Comparison of ENCODE assay signal across 9 mouse cellular contexts in genomic region chr4:144765722-144766121, GRCm38 (mm10). TPM values are rescaled to one million over a fixed set of nuclear protein-coding genes. Genes with fewer than 3 reads are reported as not detected.
A peak's percentile ranks its signal among the peaks of the same experiment; 100 is the strongest.
DNase-seq lines count a peak whose midpoint lies in the region; TF ChIP-seq lines count a peak whose summit lies in the region.
"Had no signal": no experiment of that assay in that cellular context is flagged by ENCODE, and none has a peak within 500 bp of the region (broad histone marks: within the 10 kb centered on the region; RNA-seq: fewer than 3 reads in every experiment).

No protein-coding gene starts in this region.

- TF ChIP-seq POLR2A in heart, adult 2 months (IDR thresholded peaks at IDR 0.05; ENCODE audit: insufficient read depth, low read depth, low read length) = no peak
- no peak for TF ChIP-seq POLR2A in brain, embryonic 14.5 days (IDR thresholded peaks at IDR 0.05; ENCODE audit: borderline replicate concordance, extremely low read depth, insufficient read depth, insufficient read length, poor library complexity, severe bottlenecking)

- no peaks in the 10 kb centered on the region for H3K36me3 ChIP-seq in heart, adult 2 months (ENCODE audit: control insufficient read depth, insufficient read depth, low read length)
- H3K36me3 ChIP-seq in midbrain, embryonic 10.5 days = no peaks in the 10 kb centered on the region

- peaks cover 3% of the 10 kb centered on the region; the same call in 1 of the 2 replicates for H3K9me3 ChIP-seq in midbrain, embryonic 10.5 days (replicated peaks)

- no peaks in the 10 kb centered on the region for H3K27me3 ChIP-seq in heart, adult 2 months (ENCODE audit: control insufficient read depth, insufficient read depth, low read length)
- no peaks in the 10 kb centered on the region for H3K27me3 ChIP-seq in midbrain, embryonic 10.5 days (ENCODE audit: low read depth, poor library complexity, severe bottlenecking)

- H3K4me1 ChIP-seq in heart, adult 2 months (ENCODE audit: control insufficient read depth, insufficient read depth, low read length) = no peaks in the 10 kb centered on the region
- no peaks in the 10 kb centered on the region for H3K4me1 ChIP-seq in midbrain, embryonic 10.5 days

- WGBS in heart, adult 2 months = 25% methylated on average over 2 of the region's 2 CpGs
- 48% methylated on average over 2 of the region's 2 CpGs for WGBS in midbrain, embryonic 10.5 days

- peak; percentile 81 for TF ChIP-seq CTCF in heart, adult 2 months (IDR thresholded peaks at IDR 0.05)
- TF ChIP-seq CTCF in brain, embryonic 14.5 days (IDR thresholded peaks at IDR 0.05; ENCODE audit: borderline replicate concordance, extremely low read depth, insufficient read depth, insufficient read length) = peak; percentile 31; the same call in 1 of the 2 replicates

- no peak overlapping the region for H3K4me3 ChIP-seq in heart, adult 2 months
- no peak overlapping the region for H3K4me3 ChIP-seq in midbrain, embryonic 10.5 days

- H3K27ac ChIP-seq in heart, adult 2 months = no peak overlapping the region
- no peak overlapping the region for H3K27ac ChIP-seq in midbrain, embryonic 10.5 days (replicated peaks)

- H3K79me2 ChIP-seq in heart, adult 2 months (replicated peaks; ENCODE audit: control insufficient read depth, insufficient read depth, low read length) = no peaks in the 10 kb centered on the region

- intact Hi-C loops in heart, adult 2 months (cut with DNase I) = loop anchor here (5.0 to 10.0 kb wide), 4 partner anchors 107 to 529 kb away; no protein-coding TSS in a partner anchor
- intact Hi-C loops in heart, postnatal 25 days (cut with DNase I) = loop anchor here (5.0 to 10.0 kb wide), 5 partner anchors 107 to 532 kb away; no protein-coding TSS in a partner anchor

- H3K9ac ChIP-seq in heart, adult 2 months (ENCODE audit: low read depth, low read length) = no peak overlapping the region

- peak; percentile 13 to 27 for DNase-seq in heart, adult 2 months
- DNase-seq in heart, postnatal 25 days (ENCODE audit: low spot score) = no peak
- DNase-seq in 416B (ENCODE audit: low read depth) = peak; percentile 64
- DNase-seq in brain, embryonic 14.5 days (ENCODE audit: low read depth) = peak; percentile 38
- DNase-seq in frontal cortex, postnatal 14 days (ENCODE audit: low spot score in 2 of 2) = peak; percentile 5 to 29
- DNase-seq in layer of hippocampus, postnatal 14 days (ENCODE audit: low spot score in 2 of 2) = peak; percentile 41 to 78
- DNase-seq in retina, embryonic 14.5 days (ENCODE audit: low spot score) = peak; percentile 41
- DNase-seq in midbrain, embryonic 10.5 days (ENCODE audit: low spot score) = no peak

- no peak for TF ChIP-seq EP300 in heart, adult 2 months (IDR thresholded peaks at IDR 0.05; ENCODE audit: insufficient read depth, low read depth, low read length)

RNA-seq across cellular contexts. Expression of gene Gm438, which starts 20.7 kb away (rescaled TPM):
- total RNA-seq in heart, adult 2 months (2021) = not detected
- polyA plus RNA-seq in heart, adult 2 months (2012; rRNA removed) = not detected in 2 replicates
- not detected for total RNA-seq in heart, postnatal 25 days (2021)
- polyA plus RNA-seq in brain, embryonic 14.5 days (2012; rRNA removed) = not detected in 2 replicates
- not detected for total RNA-seq in layer of hippocampus, postnatal 14 days (2021)
- polyA plus RNA-seq in midbrain, embryonic 10.5 days (2016; fragmentation: Nextera tagmentation; extraction: Ambion mirVana) = not detected in 2 replicates
- polyA plus RNA-seq: heart, embryonic 14.5 days had no signal

RNA-seq across cellular contexts. Expression of gene Gm13178, which starts 44.5 kb away (rescaled TPM):
- total RNA-seq in heart, adult 2 months (2021) = not detected
- polyA plus RNA-seq in heart, adult 2 months (2012; rRNA removed) = not detected in 2 replicates
- not detected for total RNA-seq in heart, postnatal 25 days (2021)
- not detected in 2 replicates for polyA plus RNA-seq in brain, embryonic 14.5 days (2012; rRNA removed)
- total RNA-seq in layer of hippocampus, postnatal 14 days (2021) = not detected
- not detected in 2 replicates for polyA plus RNA-seq in midbrain, embryonic 10.5 days (2016; fragmentation: Nextera tagmentation; extraction: Ambion mirVana)
- polyA plus RNA-seq: heart, embryonic 14.5 days had no signal

Comparison
In these comparisons a context has a peak if more than half of its experiments do, and no peak if none do; other contexts are left out.
1. DNase-seq: peak in heart, adult 2 months (2 of 2), 416B (single experiment), brain, embryonic 14.5 days (single experiment), frontal cortex, postnatal 14 days (2 of 2), layer of hippocampus, postnatal 14 days (2 of 2) and retina, embryonic 14.5 days (single experiment); none in heart, postnatal 25 days (single experiment) and midbrain, embryonic 10.5 days (single experiment).